Mouse (Mus musculus) left cerebral cortex, adult 2 months (tissue): ENCODE measurements at regions not wholly inside any gene's neighbourhood (a gene's known extent, or its start where the extent isn't known, plus 50 kb on each side); places are given as distances from the start of the nearest gene placed in this dataset.

Source experiments
- DNase-seq, 2 experiments: peaks; one replicate each; pipeline ENCODE4 v3.0.0; 2021 to 2022; ENCODE audit warnings: low spot score in 2 of 2, mixed read lengths in 1 of 2; ENCODE audit errors: extremely low spot score in 1 of 2
- H3K27ac ChIP-seq: fragments of 200-600 bp; 2 replicates; pipeline ENCODE4 v1.8.1; 2022
- H3K4me3 ChIP-seq: fragments of 200-600 bp; 2 replicates; pipeline ENCODE4 v1.8.1; 2022
- CTCF ChIP-seq: fragments of 200-600 bp; IDR thresholded peaks from 2 replicates; pipeline ENCODE4 v1.8.1; 2022; ENCODE audit warnings: antibody characterized with exemption, mild to moderate bottlenecking, moderate library complexity
- intact Hi-C: fragments of 180-260 bp; cut with DNase I; formaldehyde crosslinking; loops from one replicate; pipeline ENCODE4 v1.15.1; 2025

DNA sequence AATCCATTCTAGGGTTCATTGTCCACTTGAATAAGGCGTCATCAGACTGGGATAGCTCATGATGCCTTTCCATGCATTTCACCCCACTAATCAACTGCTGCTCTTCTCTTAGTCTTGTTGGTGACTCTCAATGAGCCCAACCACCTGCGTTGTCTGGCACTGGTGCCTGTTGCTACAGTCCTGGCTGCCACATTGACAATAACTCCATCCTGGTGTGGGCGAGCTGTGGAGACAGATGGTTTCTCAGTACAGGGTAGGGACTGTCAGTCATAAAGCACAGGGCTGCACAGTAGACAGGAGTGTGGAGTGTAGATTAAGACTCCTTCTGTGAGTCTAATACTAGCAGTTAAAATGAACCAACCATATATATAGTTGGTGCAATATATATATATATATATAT lies 469.4 kb upstream of the Nr3c2 start:
- intact Hi-C loops = no loop called here
- no peak overlapping the region for H3K27ac ChIP-seq
- TF ChIP-seq CTCF = no peak
- H3K4me3 ChIP-seq = no peak overlapping the region
- no peak for DNase-seq

DNA sequence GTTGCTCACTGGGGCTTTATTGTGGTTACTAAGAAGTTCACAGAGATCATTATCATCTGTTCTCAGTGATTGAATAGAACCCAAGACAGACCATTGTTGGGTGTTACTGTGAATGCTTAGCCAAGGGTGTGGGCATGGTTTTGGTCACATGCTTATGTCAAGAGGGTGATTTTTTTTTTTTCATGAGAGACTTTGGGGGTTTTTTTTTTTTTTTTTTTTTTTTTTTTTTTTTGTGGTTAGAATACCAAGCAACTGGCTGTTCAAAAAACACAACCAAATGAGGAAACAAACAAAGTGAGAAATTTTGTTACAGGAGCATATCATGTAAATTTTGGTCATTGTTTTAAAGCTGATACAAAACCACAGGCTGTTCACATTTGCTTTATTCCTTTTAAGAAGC lies 466.4 kb upstream of the Nr3c2 start:
- H3K27ac ChIP-seq = no peak overlapping the region
- TF ChIP-seq CTCF = no peak
- intact Hi-C loops = no loop called here
- no peak overlapping the region for H3K4me3 ChIP-seq
- no peak for DNase-seq

DNA sequence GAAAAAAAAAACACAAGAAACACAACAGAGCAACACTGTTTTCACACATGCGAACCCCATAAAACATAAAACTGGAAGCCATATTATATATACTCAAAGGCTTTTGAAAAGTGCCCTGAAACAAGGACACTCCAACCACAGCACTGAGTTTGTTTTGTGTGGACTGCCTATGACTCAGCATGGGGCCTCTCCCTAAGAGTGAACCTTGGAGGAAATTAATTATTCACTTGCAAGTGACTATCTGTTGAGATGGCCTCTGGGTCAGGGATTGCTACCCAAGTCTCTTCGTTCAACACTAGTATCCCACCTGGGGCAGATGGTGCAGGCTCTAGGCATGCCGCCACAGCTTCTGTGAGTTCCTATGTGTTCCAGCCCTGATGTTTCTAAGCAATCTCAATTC lies 461.3 kb upstream of the Nr3c2 start:
- no peak for DNase-seq
- Histone ChIP-seq H3K27ac (no peak overlapping the region), H3K4me3 (no peak overlapping the region)
- TF ChIP-seq CTCF = no peak
- intact Hi-C loops = no loop called here

DNA sequence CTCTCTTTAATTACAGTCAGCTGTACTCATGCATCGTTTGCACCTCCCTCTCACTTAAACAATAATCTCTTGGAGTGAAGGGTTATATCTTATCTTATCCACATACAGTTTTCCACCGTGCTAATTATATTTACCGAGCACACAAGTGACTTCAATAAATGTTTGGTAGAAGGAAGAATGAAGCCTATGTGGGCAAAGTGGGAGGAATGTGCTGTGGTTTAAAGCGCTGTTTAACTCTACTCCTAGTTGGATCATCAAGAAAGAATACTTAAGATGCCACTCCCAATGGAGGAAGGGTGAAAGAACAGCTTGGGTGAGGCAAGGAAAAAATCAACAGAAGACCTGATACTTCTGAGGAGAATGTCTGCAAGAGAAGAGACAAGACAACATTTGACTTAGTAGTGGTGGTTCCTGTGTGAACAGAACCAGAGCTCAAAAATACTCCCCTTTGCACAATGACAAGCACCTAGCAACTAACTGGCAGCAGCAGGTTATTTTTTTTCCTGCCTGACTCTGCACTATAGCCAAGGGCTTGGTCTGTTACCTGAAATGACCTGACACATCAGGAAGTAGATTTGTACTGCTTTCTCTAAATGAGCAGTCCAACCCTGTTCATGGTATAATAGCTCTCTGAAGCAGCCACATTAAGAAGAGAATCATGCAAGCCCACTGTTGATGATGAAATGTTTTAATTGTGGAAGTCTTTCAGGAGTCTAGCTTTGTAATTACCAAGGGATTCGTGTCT lies 424.6 kb upstream of the Nr3c2 start:
- no peak overlapping the region for H3K27ac ChIP-seq
- H3K4me3 ChIP-seq = no peak overlapping the region
- intact Hi-C loops = no loop called here
- DNase-seq = no peak
- TF ChIP-seq CTCF = no peak

DNA sequence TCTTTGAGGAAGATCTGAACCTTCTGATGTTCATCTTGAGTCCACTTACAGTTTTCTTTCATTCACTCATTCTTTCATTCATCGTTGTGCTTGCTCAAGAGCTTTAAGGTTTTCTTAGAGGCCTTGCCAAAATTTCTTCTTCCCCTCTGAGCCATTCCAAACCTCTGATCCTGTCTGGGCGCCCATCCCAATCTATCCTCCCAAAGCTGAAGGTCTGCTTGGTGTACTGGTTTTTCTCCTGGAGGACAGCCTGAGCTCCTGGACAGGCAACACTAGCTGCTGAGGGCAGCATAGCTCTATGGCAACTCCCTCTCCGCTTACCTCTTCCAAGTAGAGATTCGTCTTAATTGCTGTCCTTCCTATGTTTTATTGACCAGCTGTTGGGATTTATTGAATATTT lies 420.3 kb upstream of the Nr3c2 start:
- Histone ChIP-seq H3K4me3 (no peak overlapping the region), H3K27ac (no peak overlapping the region)
- DNase-seq = no peak
- intact Hi-C loops = no loop called here
- no peak for TF ChIP-seq CTCF

DNA sequence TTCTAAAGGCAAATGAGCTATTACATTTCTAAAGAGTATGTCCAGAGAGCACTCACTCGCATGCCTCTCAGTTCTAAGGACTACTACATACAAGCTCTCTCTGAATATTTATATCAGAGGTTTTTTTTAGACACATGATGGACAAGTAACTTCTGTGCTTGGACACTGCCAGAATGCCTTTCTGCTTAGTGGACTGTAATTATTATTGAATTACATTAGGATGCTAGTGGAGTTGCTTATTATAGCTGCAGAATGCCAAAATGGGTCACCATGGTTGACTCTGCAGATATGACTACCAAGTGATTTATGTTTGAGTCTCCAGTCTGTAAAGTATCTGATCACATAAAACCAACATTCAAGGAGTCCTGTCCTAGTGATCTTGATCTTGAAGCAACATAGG lies 395.6 kb upstream of the Nr3c2 start:
- no peak for DNase-seq
- Histone ChIP-seq H3K4me3 (no peak overlapping the region), H3K27ac (no peak overlapping the region)
- no peak for TF ChIP-seq CTCF
- intact Hi-C loops = no loop called here

DNA sequence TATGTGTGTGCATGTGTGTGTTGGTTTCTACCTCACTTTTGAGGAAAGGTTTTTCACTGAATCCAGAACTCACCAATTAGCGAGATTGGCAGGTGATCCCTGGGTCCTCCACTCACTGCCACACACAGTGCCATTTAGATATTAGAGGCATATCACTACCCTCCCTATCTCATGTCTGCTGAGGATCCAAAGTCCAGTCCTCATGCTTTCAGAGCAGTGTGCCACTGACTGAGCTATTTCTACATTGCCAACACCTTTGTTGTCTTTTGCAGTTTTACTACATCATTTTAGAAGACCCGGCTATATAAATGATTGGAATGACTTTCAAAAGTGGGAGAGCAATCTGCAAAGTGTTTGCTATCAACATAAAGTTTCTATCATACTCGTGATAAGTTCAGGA lies 392.0 kb upstream of the Nr3c2 start:
- intact Hi-C loops = no loop called here
- H3K27ac ChIP-seq = no peak overlapping the region
- H3K4me3 ChIP-seq = no peak overlapping the region
- no peak for TF ChIP-seq CTCF
- no peak for DNase-seq

DNA sequence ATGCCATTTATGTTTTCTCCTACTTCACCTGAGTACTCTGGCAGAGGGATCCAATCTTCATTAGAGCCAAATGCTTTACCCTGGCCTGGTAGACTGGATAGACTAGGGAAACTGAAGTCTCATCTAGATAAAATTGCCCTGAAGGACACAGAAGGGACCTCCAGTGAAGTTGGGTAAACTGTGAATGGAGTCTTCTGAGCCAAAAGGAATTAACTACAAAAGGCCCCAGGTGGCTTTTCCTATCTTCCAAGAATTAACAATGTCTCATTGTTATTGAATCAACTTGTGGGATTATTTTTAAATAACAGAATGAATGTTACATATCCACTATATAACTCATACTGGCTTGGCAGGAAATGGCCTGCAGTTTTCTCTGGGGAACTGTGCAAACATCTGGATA lies 390.0 kb upstream of the Nr3c2 start:
- no peak for DNase-seq
- Histone ChIP-seq H3K4me3 (no peak overlapping the region), H3K27ac (no peak overlapping the region)
- TF ChIP-seq CTCF = no peak
- intact Hi-C loops = no loop called here

DNA sequence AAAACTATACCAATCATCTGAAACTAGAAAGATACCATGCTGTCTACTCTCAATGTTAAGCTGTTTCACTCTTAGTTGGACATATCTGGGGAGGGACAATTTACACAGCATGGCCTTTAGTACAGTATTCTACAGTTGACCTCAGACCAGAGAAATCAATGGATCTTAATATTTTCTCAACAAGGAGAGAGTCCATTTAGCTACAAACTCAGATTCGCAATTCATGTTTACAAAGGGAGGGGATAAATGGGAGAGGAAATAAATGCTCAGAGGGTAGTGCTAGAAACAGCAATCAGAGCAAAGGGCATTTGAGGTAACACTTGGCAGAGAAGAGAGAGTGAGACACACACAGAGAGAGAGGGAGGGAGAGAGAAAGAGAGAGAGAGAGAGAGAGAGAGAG lies 385.1 kb upstream of the Nr3c2 start:
- Histone ChIP-seq H3K4me3 (no peak overlapping the region), H3K27ac (no peak overlapping the region)
- DNase-seq = no peak
- no peak for TF ChIP-seq CTCF
- intact Hi-C loops = no loop called here

DNA sequence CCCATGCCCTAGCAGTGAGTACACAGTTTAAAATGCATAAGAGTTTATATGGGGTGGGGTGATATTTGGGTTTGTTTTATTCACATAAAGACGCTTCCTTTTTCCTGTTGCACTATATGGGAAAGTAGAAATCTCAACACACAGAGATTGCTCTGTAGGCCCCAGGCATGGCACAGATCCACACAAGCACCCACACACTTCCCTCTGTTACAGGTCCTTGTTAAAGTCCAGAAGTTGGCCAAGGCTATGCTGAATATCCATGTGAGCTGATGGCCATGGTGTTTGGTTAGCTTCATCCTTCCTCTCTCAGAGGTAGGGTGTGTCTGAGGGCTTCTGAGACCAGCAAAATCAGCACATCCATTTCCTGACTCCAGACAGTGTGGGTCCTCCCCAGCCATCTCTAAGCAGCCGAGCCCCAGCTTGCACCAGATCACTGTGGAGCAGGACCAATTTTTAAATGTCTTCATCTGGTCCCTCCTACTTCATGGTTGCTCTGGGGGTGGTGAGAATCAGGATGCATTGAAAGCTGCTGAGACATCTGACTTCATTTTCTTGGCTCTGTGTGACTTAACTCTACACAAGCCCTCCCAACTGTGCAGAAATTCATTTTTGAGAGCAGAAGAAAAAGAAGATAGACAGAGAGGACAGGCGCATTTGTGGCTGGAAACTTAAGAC lies 360.3 kb upstream of the Nr3c2 start:
- DNase-seq = peak in 1 of 2 experiments; percentile 25
- no peak for TF ChIP-seq CTCF
- no peak overlapping the region for H3K4me3 ChIP-seq
- peak overlapping the region; percentile 61; the same call in 1 of the 2 replicates for H3K27ac ChIP-seq
- intact Hi-C loops = loop anchor here (10.0 kb wide), 1 partner anchor 356 kb away; the partner anchor contains the start of gene Nr3c2

DNA sequence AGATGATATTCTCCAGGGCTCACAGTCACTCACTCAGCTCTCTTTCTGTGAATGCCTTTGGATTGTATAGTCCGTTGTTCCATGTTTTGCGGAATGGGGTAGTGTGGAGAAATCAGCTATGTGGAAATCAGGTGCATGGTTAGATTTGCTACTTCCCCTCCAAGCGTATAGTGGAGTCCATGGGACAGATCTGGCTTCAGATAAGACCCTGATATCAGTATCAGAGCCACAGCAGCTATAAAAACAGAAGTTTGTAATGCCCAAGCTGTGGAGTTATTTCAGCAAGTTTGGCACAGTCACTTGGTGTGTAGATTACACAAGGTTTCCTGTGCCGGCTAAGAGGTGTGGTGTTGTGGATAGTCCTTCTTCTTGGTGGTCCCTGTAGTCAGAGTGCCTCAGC lies 359.6 kb upstream of the Nr3c2 start:
- no peak overlapping the region for H3K4me3 ChIP-seq
- no peak for DNase-seq

DNA sequence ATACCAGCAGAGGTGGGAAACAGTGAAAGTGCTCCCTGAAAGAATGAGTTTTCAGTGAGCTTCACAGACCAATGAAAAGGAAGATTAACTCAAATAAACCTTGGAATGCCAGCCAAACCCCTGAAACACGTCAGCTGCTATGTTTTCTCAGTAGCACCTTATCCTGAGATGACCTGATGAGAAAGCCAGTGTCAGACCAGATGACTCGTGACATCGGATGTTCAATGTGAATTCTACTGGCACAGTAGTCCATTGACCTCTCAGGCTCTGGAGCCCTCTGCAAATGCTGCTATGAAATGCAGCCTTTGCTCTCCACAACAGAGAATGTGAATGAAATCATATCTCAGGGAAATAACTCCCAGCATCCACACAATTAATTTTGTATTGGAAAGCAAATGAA lies 358.6 kb upstream of the Nr3c2 start:
- no peak for DNase-seq
- no peak for TF ChIP-seq CTCF
- intact Hi-C loops = no loop called here
- Histone ChIP-seq H3K27ac (no peak overlapping the region), H3K4me3 (no peak overlapping the region)

More for the DNA sequence above, 359.6 kb upstream of the Nr3c2 start:
- intact Hi-C loops = loop anchor here (10.0 kb wide), 1 partner anchor 355 kb away; the partner anchor contains the start of gene Nr3c2
- H3K27ac ChIP-seq = peak overlapping the region; percentile 2; the same call in 1 of the 2 replicates
- no peak for TF ChIP-seq CTCF

DNA sequence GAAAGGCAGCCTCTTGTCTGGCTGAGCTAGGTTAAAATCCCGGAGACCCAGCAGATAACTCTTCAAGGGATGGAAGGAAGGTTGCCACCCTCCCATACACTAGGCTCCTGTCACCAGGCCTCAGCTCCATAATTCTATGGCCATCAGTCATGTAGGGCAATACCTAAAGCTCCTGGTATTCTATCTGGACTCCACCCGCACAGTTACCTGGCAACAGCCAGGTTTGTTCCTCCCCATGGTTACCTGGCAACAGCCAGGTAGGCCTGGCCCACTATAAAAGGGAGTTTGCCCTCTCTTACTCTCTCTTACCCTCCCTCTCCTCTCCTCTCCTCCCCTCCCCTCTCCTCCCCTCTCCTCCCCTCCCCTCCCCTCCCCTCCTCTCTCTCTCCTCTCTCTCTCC lies 347.6 kb upstream of the Nr3c2 start:
- Histone ChIP-seq H3K4me3 (no peak overlapping the region), H3K27ac (no peak overlapping the region)
- TF ChIP-seq CTCF = no peak
- intact Hi-C loops = no loop called here
- DNase-seq = no peak
